Mouse (Mus musculus) CD4-positive, CD25-positive, alpha-beta regulatory T cell, adult 2 months (primary cell): ENCODE results near the gene Erc2.

Experiments used
- DNase-seq: peaks from one replicate; pipeline ENCODE4 v3.0.0-alpha.2; 2012; ENCODE audit warnings: low read depth, low spot score

Gene Erc2

GRCm38 (mm10) chr14:28375642-28376091 lies 753.4 kb downstream of the Erc2 start:
- no peak for DNase-seq

GRCm38 (mm10) chr14:28376208-28376805 lies 754.1 kb downstream of the Erc2 start:
- DNase-seq = no peak

GRCm38 (mm10) chr14:28377519-28377918 lies 755.3 kb downstream of the Erc2 start:
- no peak for DNase-seq

GRCm38 (mm10) chr14:28380129-28380528 lies 757.9 kb downstream of the Erc2 start:
- DNase-seq = no peak

GRCm38 (mm10) chr14:28381801-28382550 lies 759.7 kb downstream of the Erc2 start:
- DNase-seq = no peak

GRCm38 (mm10) chr14:28386815-28387607 lies 764.8 kb downstream of the Erc2 start:
- DNase-seq = no peak

GRCm38 (mm10) chr14:28398915-28399314 lies 776.7 kb downstream of the Erc2 start:
- no peak for DNase-seq

- DNase-seq = no peak
These were observed 777.7 kb downstream of the Erc2 start for GRCm38 (mm10) chr14:28399897-28400296.

GRCm38 (mm10) chr14:28405277-28405840 lies 783.1 kb downstream of the Erc2 start:
- no peak for DNase-seq

GRCm38 (mm10) chr14:28409390-28409789 lies 787.2 kb downstream of the Erc2 start:
- no peak for DNase-seq

- no peak for DNase-seq
These were observed 787.6 kb downstream of the Erc2 start for GRCm38 (mm10) chr14:28409796-28410347.

- DNase-seq = no peak
These were observed 788.6 kb downstream of the Erc2 start for GRCm38 (mm10) chr14:28410789-28411225.

GRCm38 (mm10) chr14:28412252-28412995 lies 790.2 kb downstream of the Erc2 start:
- DNase-seq = no peak

GRCm38 (mm10) chr14:28413516-28413915 lies 791.3 kb downstream of the Erc2 start:
- DNase-seq = no peak

GRCm38 (mm10) chr14:28417019-28417418 lies 794.8 kb downstream of the Erc2 start:
- no peak for DNase-seq

- no peak for DNase-seq
These were observed 796.3 kb downstream of the Erc2 start for GRCm38 (mm10) chr14:28418497-28418896.

- no peak for DNase-seq
These were observed 797.0 kb downstream of the Erc2 start for GRCm38 (mm10) chr14:28419188-28419587.

GRCm38 (mm10) chr14:28420596-28420995 lies 798.4 kb downstream of the Erc2 start:
- DNase-seq = no peak

- no peak for DNase-seq
These were observed 804.4 kb downstream of the Erc2 start for GRCm38 (mm10) chr14:28426610-28427009.

GRCm38 (mm10) chr14:28431703-28432309 lies 809.6 kb downstream of the Erc2 start:
- no peak for DNase-seq

- DNase-seq = no peak
These were observed 812.8 kb downstream of the Erc2 start for GRCm38 (mm10) chr14:28434996-28435395.
